Mouse (Mus musculus): ENCODE results near the gene Lbr. TPM values are rescaled to one million over a fixed set of nuclear protein-coding genes. Genes with fewer than 3 reads are reported as not detected.

The Lbr gene
- total and polyA plus RNA-seq, 2 experiments from 2014 or later, result 20.3 to 22.1 TPM

DNA sequence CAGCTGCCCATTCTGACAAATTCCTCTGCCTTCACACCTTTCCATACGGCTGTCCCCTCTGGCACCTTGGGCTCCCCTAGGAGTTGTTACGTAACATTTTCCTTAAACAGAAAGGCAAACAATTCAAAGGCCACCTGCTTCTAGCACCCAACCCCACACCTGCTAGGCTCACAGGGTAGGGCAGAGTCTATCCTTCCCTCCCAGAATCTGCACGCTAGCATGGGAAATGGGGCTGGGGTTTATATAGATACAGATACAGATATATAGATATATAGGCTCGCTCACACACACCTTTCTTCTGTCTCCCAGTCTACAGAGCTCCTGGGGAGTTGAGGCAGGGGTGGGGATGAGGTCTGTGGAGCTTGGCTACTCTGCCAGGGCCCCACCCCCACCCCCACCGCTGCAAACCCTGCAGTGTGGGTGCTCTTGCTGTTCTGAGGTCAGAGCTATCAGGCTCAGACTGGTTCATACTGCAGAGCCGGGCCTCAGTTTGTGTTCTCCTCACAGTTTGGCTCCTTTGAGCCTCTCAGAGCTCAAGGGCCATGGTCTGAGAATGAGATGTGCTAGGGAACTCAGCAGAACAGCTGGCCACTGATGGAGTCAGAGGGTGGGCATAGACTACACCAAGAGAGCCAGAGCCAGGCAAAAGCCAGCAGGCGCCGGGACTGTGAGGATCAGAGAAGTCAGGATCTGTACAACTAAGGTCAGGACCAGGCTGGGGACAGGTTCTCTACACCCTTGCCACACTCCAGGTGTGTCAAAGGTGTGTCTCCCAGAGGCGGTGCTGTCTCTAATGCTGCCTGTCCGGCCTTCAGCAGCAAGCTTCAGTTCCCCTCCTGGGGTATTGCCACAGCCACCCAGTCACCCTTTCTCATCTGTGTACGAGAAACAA lies 22.4 kb upstream of the Lbr start:
- Histone ChIP-seq H3K4me1 (ENCODE audit: insufficient read depth, low read length) (no peaks in the 10 kb centered on the region), H3K4me2 (ENCODE audit: low read depth, low read length, poor library complexity, severe bottlenecking) (no peak overlapping the region), H3K27ac (ENCODE audit: low read depth, low read length) (no peak overlapping the region), H3K9me3 (ENCODE audit: low read length) (no peaks in the 10 kb centered on the region), H3K27me3 (ENCODE audit: insufficient read depth, low read length) (no peaks in the 10 kb centered on the region), H3K36me3 (ENCODE audit: insufficient read depth, low read length) (no peaks in the 10 kb centered on the region), H3K9ac (replicated peaks; ENCODE audit: low read length, poor library complexity, severe bottlenecking) (no peak overlapping the region), H3K4me3 (ENCODE audit: low read depth, low read length) (no peak overlapping the region)
- no peak for DNase-seq (ENCODE audit: low spot score)
- no peak for TF ChIP-seq CTCF (IDR thresholded peaks at IDR 0.05)
- 83% methylated on average over 11 of the region's 11 CpGs for WGBS
- ATAC-seq (ENCODE audit: low FRiP score), result no peak

- WGBS, result 40% methylated on average over 8 of the region's 8 CpGs
- H3K27me3 ChIP-seq (ENCODE audit: insufficient read depth, low read length), result no peaks in the 10 kb centered on the region
- no peaks in the 10 kb centered on the region for H3K36me3 ChIP-seq (ENCODE audit: insufficient read depth, low read length)
- TF ChIP-seq CTCF (IDR thresholded peaks at IDR 0.05), result no peak
- H3K27ac ChIP-seq (ENCODE audit: low read depth, low read length), result no peak overlapping the region
- H3K4me3 ChIP-seq (ENCODE audit: low read depth, low read length), result no peak overlapping the region
- ATAC-seq (ENCODE audit: low FRiP score) (no peak), DNase-seq (ENCODE audit: low spot score) (no peak)
- H3K9ac ChIP-seq (replicated peaks; ENCODE audit: low read length, poor library complexity, severe bottlenecking), result no peak overlapping the region
- no peaks in the 10 kb centered on the region for H3K4me1 ChIP-seq (ENCODE audit: insufficient read depth, low read length)
- no peak overlapping the region for H3K4me2 ChIP-seq (ENCODE audit: low read depth, low read length, poor library complexity, severe bottlenecking)
- H3K9me3 ChIP-seq (ENCODE audit: low read length), result no peaks in the 10 kb centered on the region
Observed at GRCm38 (mm10) chr1:181863431-181863830, 20.6 kb upstream of the Lbr start.

GRCm38 (mm10) chr1:181862676-181863374 lies 20.0 kb upstream of the Lbr start:
- Histone ChIP-seq H3K4me2 (ENCODE audit: low read depth, low read length, poor library complexity, severe bottlenecking) (no peak overlapping the region), H3K36me3 (ENCODE audit: insufficient read depth, low read length) (no peaks in the 10 kb centered on the region), H3K9me3 (ENCODE audit: low read length) (no peaks in the 10 kb centered on the region), H3K27me3 (ENCODE audit: insufficient read depth, low read length) (no peaks in the 10 kb centered on the region), H3K4me1 (ENCODE audit: insufficient read depth, low read length) (no peaks in the 10 kb centered on the region), H3K9ac (replicated peaks; ENCODE audit: low read length, poor library complexity, severe bottlenecking) (no peak overlapping the region), H3K27ac (ENCODE audit: low read depth, low read length) (no peak overlapping the region), H3K4me3 (ENCODE audit: low read depth, low read length) (no peak overlapping the region)
- TF ChIP-seq CTCF (IDR thresholded peaks at IDR 0.05), result no peak
- ATAC-seq (ENCODE audit: low FRiP score), result no peak
- DNase-seq (ENCODE audit: low spot score), result no peak
- WGBS, result 43% methylated on average over 16 of the region's 16 CpGs

DNA sequence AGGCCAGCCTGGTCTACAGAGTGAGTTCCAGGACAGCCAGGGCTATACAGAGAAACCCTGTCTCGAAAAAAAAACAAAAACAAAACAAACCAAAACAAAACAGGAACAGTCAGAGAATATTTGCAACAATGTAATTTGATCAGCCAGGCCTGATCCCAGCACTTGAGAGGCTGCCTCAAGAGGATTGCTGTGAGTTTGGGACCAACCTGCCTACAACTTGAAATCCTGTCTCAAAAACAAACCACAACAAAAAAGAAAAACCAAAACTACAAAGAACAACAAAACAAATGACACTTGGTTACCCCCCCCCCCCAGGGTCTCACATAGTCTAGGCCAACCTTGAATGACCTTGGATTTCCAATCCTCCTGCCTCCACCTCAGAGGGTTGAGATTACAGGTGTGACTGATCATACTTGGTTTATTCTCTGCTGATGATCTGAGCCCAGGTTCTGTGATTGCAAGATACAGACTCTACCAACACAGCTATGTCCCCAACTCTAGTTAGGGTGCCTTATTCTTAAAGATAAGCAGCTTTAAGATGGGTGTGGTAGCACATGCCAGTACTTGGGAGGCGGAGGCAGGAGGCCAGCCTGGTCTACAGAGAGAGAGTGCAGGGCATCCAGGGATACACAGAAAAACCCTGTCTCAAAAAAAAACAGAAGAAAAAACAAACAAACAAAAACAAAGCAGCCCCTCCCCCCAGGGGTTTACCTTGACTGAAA lies 18.5 kb upstream of the Lbr start:
- Histone ChIP-seq H3K27ac (ENCODE audit: low read depth, low read length) (no peak overlapping the region), H3K4me3 (ENCODE audit: low read depth, low read length) (no peak overlapping the region), H3K36me3 (ENCODE audit: insufficient read depth, low read length) (no peaks in the 10 kb centered on the region), H3K4me1 (ENCODE audit: insufficient read depth, low read length) (no peaks in the 10 kb centered on the region), H3K4me2 (ENCODE audit: low read depth, low read length, poor library complexity, severe bottlenecking) (no peak overlapping the region), H3K27me3 (ENCODE audit: insufficient read depth, low read length) (no peaks in the 10 kb centered on the region), H3K9me3 (ENCODE audit: low read length) (no peaks in the 10 kb centered on the region), H3K9ac (replicated peaks; ENCODE audit: low read length, poor library complexity, severe bottlenecking) (no peak overlapping the region)
- ATAC-seq (ENCODE audit: low FRiP score), result no peak
- TF ChIP-seq CTCF (IDR thresholded peaks at IDR 0.05), result no peak
- 87% methylated on average over 2 of the region's 2 CpGs for WGBS
- no peak for DNase-seq (ENCODE audit: low spot score)

DNA sequence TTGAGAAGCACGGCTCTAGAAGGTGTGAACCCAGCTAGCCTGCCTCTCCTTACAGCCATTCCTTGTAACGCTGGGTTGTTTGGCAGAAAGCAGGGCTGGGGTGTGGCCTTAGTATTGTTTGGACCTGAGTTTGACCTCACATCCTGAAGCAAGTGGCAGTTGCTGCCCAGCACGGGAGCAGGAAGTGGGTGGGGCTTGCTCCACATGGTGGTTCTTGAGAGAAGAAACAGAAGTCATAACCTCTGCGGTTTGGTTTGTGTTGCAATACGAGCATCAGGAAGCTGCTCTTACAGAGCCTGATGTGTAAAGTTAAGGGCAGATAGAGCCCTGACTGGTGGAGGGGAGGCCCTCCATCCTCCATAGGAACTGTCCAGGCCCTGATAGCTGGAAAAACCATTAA lies 17.8 kb upstream of the Lbr start:
- Histone ChIP-seq H3K36me3 (ENCODE audit: insufficient read depth, low read length) (no peaks in the 10 kb centered on the region), H3K4me3 (ENCODE audit: low read depth, low read length) (no peak overlapping the region), H3K4me2 (ENCODE audit: low read depth, low read length, poor library complexity, severe bottlenecking) (no peak overlapping the region), H3K9me3 (ENCODE audit: low read length) (no peaks in the 10 kb centered on the region), H3K27me3 (ENCODE audit: insufficient read depth, low read length) (no peaks in the 10 kb centered on the region), H3K27ac (ENCODE audit: low read depth, low read length) (no peak overlapping the region), H3K4me1 (ENCODE audit: insufficient read depth, low read length) (no peaks in the 10 kb centered on the region), H3K9ac (replicated peaks; ENCODE audit: low read length, poor library complexity, severe bottlenecking) (no peak overlapping the region)
- ATAC-seq (ENCODE audit: low FRiP score) (no peak), DNase-seq (ENCODE audit: low spot score) (no peak)
- WGBS, result 60% methylated on average over 5 of the region's 5 CpGs
- TF ChIP-seq CTCF (IDR thresholded peaks at IDR 0.05), result no peak
